Mouse (Mus musculus) MEL (cell line): ENCODE measurements around the gene Capn8. TPM values are rescaled to one million over a fixed set of nuclear protein-coding genes. Genes with fewer than 3 reads are reported as not detected.

Experiments used
- DNase-seq: peaks from one replicate; pipeline ENCODE4 v3.0.0; 2011; ENCODE audit warnings: low read depth, low spot score
- H3K27ac ChIP-seq: 2 replicates; pipeline ENCODE4 v1.5.1; 2012; ENCODE audit warnings: low read depth, mild to moderate bottlenecking, control low read depth, low read length, moderate library complexity; ENCODE audit not compliant: control insufficient read depth
- H3K27me3 ChIP-seq, 2 experiments: fragments of 150-350 bp in 1 of 2; sonication (generic) in 1 of 2; 2 replicates each; pipeline ENCODE4 v1.6.1; 2012; ENCODE audit warnings: low read length in 2 of 2, mild to moderate bottlenecking in 2 of 2, improper control_type of control experiment in 1 of 2, moderate library complexity in 1 of 2; ENCODE audit not compliant: insufficient read depth in 2 of 2, control insufficient read depth in 1 of 2
- H3K36me3 ChIP-seq, 2 experiments: 2 replicates each; pipeline ENCODE4 v1.6.1; 2012 to 2014; ENCODE audit warnings: low read length in 2 of 2, improper control_type of control experiment in 1 of 2, inconsistent platforms in 1 of 2, mild to moderate bottlenecking in 1 of 2; ENCODE audit not compliant: insufficient read depth in 2 of 2, control insufficient read depth in 1 of 2
- H3K4me1 ChIP-seq, 2 experiments: fragments of 150-350 bp in 1 of 2; sonication (generic) in 1 of 2; 2 replicates each; pipeline ENCODE4 v1.6.1; 2012; ENCODE audit warnings: low read length in 2 of 2, improper control_type of control experiment in 1 of 2, mild to moderate bottlenecking in 1 of 2; ENCODE audit not compliant: insufficient read depth in 2 of 2, control insufficient read depth in 1 of 2
- H3K4me3 ChIP-seq, 2 experiments: fragments of 150-350 bp in 1 of 2; sonication (generic) in 1 of 2; 2 replicates each; pipeline ENCODE4 v1.5.1; 2012; ENCODE audit warnings: low read depth in 2 of 2, low read length in 2 of 2, mild to moderate bottlenecking in 2 of 2, moderate library complexity in 2 of 2, control low read depth in 1 of 2, improper control_type of control experiment in 1 of 2; ENCODE audit not compliant: control insufficient read depth in 1 of 2, insufficient read depth in 1 of 2
- H3K79me2 ChIP-seq: 2 replicates; pipeline ENCODE4 v1.6.1; 2012; ENCODE audit warnings: mild to moderate bottlenecking, low read length, moderate library complexity; ENCODE audit not compliant: control insufficient read depth, poor library complexity, insufficient read depth
- H3K9ac ChIP-seq: 2 replicates; pipeline ENCODE4 v1.6.1; 2012; ENCODE audit warnings: low read depth, mild to moderate bottlenecking, control low read depth, low read length, moderate library complexity; ENCODE audit not compliant: control insufficient read depth, poor library complexity, severe bottlenecking
- H3K9me3 ChIP-seq: fragments of 150-350 bp; sonication (generic); replicated peaks from 2 replicates; pipeline ENCODE4 v1.6.1; 2012; ENCODE audit warnings: mild to moderate bottlenecking, low read length, improper control_type of control experiment, moderate library complexity; ENCODE audit not compliant: insufficient read depth
- CHD1 ChIP-seq: IDR thresholded peaks from 2 replicates; pipeline ENCODE4 v1.6.1; 2012; ENCODE audit warnings: low read depth, mild to moderate bottlenecking, inconsistent platforms, low read length, improper control_type of control experiment
- E2F4 ChIP-seq: IDR thresholded peaks from 2 replicates; pipeline ENCODE4 v1.6.1; 2011; ENCODE audit warnings: low read depth, low read length, improper control_type of control experiment, borderline replicate concordance
- ELF1 ChIP-seq: IDR thresholded peaks from 2 replicates; pipeline ENCODE4 v1.6.1; 2014; ENCODE audit warnings: low read depth, mild to moderate bottlenecking, inconsistent platforms, low read length, improper control_type of control experiment, moderate library complexity
- EP300 ChIP-seq, 2 experiments: IDR thresholded peaks; 2 replicates each; pipeline ENCODE4 v1.6.1; 2011; ENCODE audit warnings: improper control_type of control experiment in 2 of 2, low read length in 2 of 2, low read depth in 1 of 2, mild to moderate bottlenecking in 1 of 2
- GABPA ChIP-seq: IDR thresholded peaks from 2 replicates; pipeline ENCODE4 v1.6.1; 2012; ENCODE audit warnings: low read depth, mild to moderate bottlenecking, inconsistent platforms, low read length, improper control_type of control experiment, moderate library complexity
- HCFC1 ChIP-seq: IDR thresholded peaks from 2 replicates; pipeline ENCODE4 v1.6.1; 2012; ENCODE audit warnings: low read depth, mild to moderate bottlenecking, inconsistent platforms, low read length, improper control_type of control experiment, moderate library complexity
- MAFK ChIP-seq: IDR thresholded peaks from 2 replicates; pipeline ENCODE4 v1.6.1; 2011; ENCODE audit warnings: low read depth, mild to moderate bottlenecking, low read length, improper control_type of control experiment, borderline replicate concordance
- MAX ChIP-seq: IDR thresholded peaks from 2 replicates; pipeline ENCODE4 v1.6.1; 2011; ENCODE audit warnings: low read length, improper control_type of control experiment
- MAZ ChIP-seq: IDR thresholded peaks from 2 replicates; pipeline ENCODE4 v1.6.1; 2012; ENCODE audit warnings: low read depth, mild to moderate bottlenecking, inconsistent platforms, low read length, improper control_type of control experiment
- MYB ChIP-seq: IDR thresholded peaks from 2 replicates; pipeline ENCODE4 v1.6.1; 2011; ENCODE audit warnings: mild to moderate bottlenecking, low read depth, low read length, improper control_type of control experiment
- POLR2AphosphoS5 ChIP-seq: IDR thresholded peaks from 2 replicates; pipeline ENCODE4 v1.6.1; 2012; ENCODE audit warnings: low read depth, borderline replicate concordance, mild to moderate bottlenecking, inconsistent platforms, low read length, moderate library complexity, mixed read lengths
- RCOR1 ChIP-seq: IDR thresholded peaks from 2 replicates; pipeline ENCODE4 v1.6.1; 2012; ENCODE audit warnings: low read depth, mild to moderate bottlenecking, inconsistent platforms, low read length, improper control_type of control experiment
- SIN3A ChIP-seq: IDR thresholded peaks from 2 replicates; pipeline ENCODE4 v1.6.1; 2012; ENCODE audit warnings: low read length, improper control_type of control experiment, inconsistent platforms
- TAL1 ChIP-seq: IDR thresholded peaks from 2 replicates; pipeline ENCODE4 v1.6.1; 2012; ENCODE audit warnings: mild to moderate bottlenecking, inconsistent platforms, low read length, moderate library complexity, mixed read lengths
- UBTF ChIP-seq: IDR thresholded peaks from 2 replicates; pipeline ENCODE4 v1.6.1; 2012; ENCODE audit warnings: low read depth, mild to moderate bottlenecking, inconsistent platforms, low read length, improper control_type of control experiment, moderate library complexity, borderline replicate concordance; ENCODE audit not compliant: insufficient read depth
- USF1 ChIP-seq: IDR thresholded peaks from 2 replicates; pipeline ENCODE4 v1.6.1; 2014; ENCODE audit warnings: low read depth, mild to moderate bottlenecking, inconsistent platforms, low read length, improper control_type of control experiment, moderate library complexity
- ZC3H11A ChIP-seq: IDR thresholded peaks from 2 replicates; pipeline ENCODE4 v1.6.1; 2012; ENCODE audit warnings: low read depth, mild to moderate bottlenecking, inconsistent platforms, low read length, improper control_type of control experiment
- ZKSCAN1 ChIP-seq: IDR thresholded peaks from 2 replicates; pipeline ENCODE4 v1.6.1; 2012; ENCODE audit warnings: low read depth, mild to moderate bottlenecking, inconsistent platforms, low read length, improper control_type of control experiment, moderate library complexity
- ZMIZ1 ChIP-seq: IDR thresholded peaks from 2 replicates; pipeline ENCODE4 v1.6.1; 2012; ENCODE audit warnings: low read depth, mild to moderate bottlenecking, inconsistent platforms, low read length, improper control_type of control experiment, moderate library complexity
- ZNF384 ChIP-seq: IDR thresholded peaks from 2 replicates; pipeline ENCODE4 v1.6.1; 2012; ENCODE audit warnings: low read depth, mild to moderate bottlenecking, inconsistent platforms, low read length, improper control_type of control experiment
- polyA plus RNA-seq, 2 experiments: library from polyadenylated mRNA; stranded (reverse) in 1 of 2; unstranded in 1 of 2; fragments of >175 nt in 1 of 2; fragments of >200 nt in 1 of 2; gene quantifications; 2 replicates each; pipeline versions ENCODE4 v1.2.1 to v1.2.4; 2012; ENCODE audit warnings: low replicate concordance in 2 of 2, low read depth in 1 of 2; ENCODE audit not compliant: insufficient read length in 2 of 2, insufficient read depth in 1 of 2, missing spikeins in 1 of 2
- total RNA-seq: library from RNA; depleted of rRNA; stranded (reverse); fragments of 300-350 nt; gene quantifications from 2 replicates; pipeline ENCODE4 v1.2.3, GENCODE M21; 2012

Capn8 gene
- total and polyA plus RNA-seq, 3 experiments: not detected

GRCm38 (mm10) chr1:182639016-182639415, 74.2 kb downstream of the Capn8 start:
- Histone ChIP-seq H3K9ac (no peak overlapping the region), H3K9me3 (no peaks in the 10 kb centered on the region), H3K27me3 (no peaks in the 10 kb centered on the region), H3K4me1 (no peaks in the 10 kb centered on the region), H3K79me2 (no peaks in the 10 kb centered on the region), H3K27ac (no peak overlapping the region), H3K4me3 (no peak overlapping the region), H3K36me3 (no peaks in the 10 kb centered on the region)
- no peak for DNase-seq
- TF ChIP-seq ELF1 (no peak), GABPA (no peak), MAZ (no peak), CHD1 (no peak), EP300 (IDR thresholded peaks at IDR 0.05; ENCODE audit: low read depth in 1 of 2, low read length in 2 of 2) (no peak), SIN3A (no peak), MAX (no peak)

GRCm38 (mm10) chr1:182639456-182639855, 74.6 kb downstream of the Capn8 start:
- Histone ChIP-seq H3K36me3 (no peaks in the 10 kb centered on the region), H3K9me3 (no peaks in the 10 kb centered on the region), H3K9ac (no peak overlapping the region), H3K79me2 (no peaks in the 10 kb centered on the region), H3K4me1 (no peaks in the 10 kb centered on the region), H3K27me3 (no peaks in the 10 kb centered on the region), H3K27ac (no peak overlapping the region), H3K4me3 (no peak overlapping the region)
- no peak for DNase-seq
- TF ChIP-seq ZKSCAN1 (no peak), MAZ (no peak), E2F4 (no peak), USF1 (no peak), POLR2AphosphoS5 (no peak), MAX (no peak), MAFK (no peak), ZMIZ1 (no peak), ZNF384 (no peak), ZC3H11A (no peak), RCOR1 (no peak), MYB (no peak), GABPA (no peak), UBTF (no peak), TAL1 (no peak), HCFC1 (no peak), EP300 (IDR thresholded peaks at IDR 0.05; ENCODE audit: low read depth in 1 of 2, low read length in 2 of 2) (no peak)
